Mouse (Mus musculus) cerebellum, postnatal 14 days (tissue): ENCODE data around the gene Idh1.

ENCODE experiments used
- DNase-seq, 2 experiments: peaks; one replicate each; pipeline ENCODE4 v3.0.0; 2021; ENCODE audit warnings: mixed read lengths in 2 of 2

Gene Idh1

DNA sequence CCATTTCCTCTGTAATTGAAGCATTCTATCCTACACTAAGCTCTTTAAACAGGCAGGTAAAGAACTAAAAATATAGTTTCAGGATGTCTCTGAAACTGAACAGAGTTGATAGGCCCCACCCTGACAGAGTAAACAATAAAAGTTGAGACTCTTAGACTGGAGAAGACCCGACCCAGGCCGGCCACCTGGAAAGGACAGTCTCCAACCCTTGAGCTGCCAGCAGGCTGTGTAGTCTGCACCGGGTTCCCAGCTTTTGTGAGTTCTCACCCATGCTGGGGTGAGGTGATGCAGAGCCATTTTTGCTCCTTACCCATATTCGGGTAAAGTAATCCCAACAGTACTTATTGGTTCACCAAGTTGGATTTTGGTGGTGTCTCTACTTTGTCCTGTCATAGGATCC lies 10.1 kb downstream of the Idh1 start:
- DNase-seq: no peak

DNA sequence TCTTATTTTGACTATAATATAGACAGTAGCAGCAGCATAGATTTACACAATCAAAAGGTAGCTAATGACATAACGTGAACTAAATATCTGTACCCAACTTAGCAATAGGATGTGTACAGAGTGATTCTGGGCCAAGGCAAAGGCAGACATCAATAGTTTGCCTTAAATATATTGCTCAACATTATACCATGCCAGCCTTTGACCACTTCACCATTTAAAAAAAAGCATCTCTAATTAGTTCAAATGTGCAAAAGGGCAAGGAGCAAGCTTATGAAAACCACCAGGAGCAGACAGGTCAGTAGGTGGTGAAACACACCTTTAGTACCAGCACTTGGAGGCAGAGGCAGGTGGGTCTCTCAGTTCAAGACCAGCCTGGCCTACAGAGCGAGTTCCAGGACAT lies 12.6 kb downstream of the Idh1 start:
- no peak for DNase-seq

DNA sequence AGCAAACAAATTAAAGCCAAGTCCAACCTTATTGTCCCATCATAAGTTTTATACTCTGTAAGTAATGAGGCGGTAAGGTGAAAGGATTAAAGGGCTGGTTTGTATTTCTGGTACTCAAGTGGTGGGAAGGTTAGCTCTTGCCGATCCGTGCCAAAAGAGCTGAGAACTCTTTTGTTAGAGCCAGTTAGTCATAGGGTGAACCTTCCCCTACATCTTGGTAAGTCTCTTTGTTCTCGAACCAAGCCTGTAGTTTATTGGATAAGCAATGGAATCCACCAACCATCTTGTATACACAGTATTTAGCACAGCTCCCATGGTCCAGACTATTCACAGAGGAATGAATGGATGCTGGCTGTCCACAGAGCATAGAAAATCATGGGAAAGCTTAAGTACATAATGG lies 14.7 kb downstream of the Idh1 start:
- DNase-seq: no peak

DNA sequence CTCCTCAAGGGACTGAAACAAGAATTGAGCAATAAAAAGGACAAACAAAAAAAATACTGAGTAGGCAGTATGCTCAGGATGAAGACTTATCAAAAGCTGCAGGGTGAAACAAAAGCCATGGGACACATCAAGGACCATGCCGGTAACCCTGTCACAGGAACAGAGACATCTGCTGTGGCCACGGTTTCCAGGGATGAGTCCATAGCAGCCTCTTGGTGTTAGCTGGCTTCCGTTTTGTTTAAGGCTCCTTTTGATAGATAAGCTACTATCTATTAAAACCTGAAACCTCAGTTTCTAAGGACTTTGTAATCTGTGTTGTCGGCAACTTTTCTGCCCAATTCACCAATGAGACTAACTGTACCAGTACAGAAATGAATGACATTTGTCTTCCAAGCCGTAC lies 16.4 kb downstream of the Idh1 start:
- no peak for DNase-seq

DNA sequence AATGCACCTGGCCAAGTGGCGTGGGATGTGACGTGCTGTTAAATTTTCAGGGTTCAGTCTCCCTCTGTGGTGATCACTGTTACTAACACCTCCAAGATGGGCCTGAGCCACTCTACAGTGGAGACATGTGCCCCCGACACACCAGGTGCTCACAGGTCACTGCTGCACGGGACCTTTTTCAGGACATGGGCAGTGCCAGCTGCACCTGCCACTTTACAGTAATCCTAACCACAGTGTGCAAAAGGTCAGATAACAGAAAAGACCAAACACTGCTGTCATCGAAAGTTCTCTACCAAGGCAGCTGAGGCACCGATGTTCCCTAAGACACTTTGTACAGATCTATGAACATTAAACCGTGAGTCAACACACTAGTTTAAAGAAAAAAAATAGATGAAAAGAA lies 16.8 kb downstream of the Idh1 start:
- no peak for DNase-seq

DNA sequence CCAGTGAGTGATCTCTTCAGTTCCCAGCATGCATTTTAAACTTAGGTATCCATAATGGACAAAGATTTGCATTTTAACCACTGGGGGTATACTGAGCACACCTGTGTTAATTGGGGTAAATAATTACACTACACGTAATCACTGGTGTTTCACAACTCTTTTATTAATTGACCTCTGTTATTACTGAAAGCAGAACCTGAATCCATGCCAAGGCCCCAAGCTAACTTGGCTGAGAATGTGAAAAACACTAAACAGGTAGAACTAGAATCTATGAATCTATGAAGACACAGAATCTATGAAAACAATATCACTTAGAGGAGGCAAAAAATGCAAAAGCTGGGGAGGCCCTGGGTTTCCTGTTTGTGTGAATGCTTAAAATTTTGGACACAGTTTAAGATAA lies 18.8 kb downstream of the Idh1 start:
- DNase-seq: no peak

DNA sequence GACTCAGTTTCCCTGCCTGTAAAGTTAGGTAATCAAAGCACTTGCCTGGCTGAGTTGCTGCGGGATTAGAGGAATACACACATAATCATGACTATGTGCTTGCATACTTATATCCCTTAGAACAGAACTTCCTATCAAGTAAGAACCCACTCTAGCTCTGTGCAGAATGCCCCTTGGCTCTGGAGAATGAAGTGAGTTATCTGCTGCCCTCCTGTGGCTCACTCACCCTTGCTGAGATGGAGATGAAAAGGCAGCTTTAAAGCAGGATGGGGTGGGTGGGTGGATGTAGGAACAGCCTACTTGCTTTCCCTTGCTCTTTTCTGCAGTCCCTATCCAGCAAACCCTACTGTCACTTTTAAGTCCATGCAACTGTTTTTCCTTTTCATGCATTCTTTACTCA lies 24.1 kb downstream of the Idh1 start:
- no peak for DNase-seq

DNA sequence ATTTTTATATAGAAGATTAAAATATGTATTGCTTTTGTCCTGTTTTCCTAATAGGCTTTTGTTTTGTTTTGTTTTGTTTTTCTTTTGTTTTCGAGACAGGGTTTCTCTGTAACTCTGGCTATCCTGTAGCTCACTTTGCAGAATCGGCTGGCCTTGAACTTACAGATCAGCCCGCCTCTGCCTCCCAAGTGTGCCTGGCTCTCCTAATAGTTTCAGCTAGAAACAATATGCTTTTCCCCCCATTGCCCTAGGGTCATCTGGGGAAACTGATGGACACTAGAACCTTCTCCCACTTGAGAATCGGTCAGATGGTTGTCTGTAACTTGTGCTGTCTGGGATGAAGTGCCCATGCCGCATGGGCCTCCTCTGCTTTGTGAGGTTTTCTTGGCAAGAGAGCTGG lies 30.2 kb downstream of the Idh1 start:
- no peak for DNase-seq

DNA sequence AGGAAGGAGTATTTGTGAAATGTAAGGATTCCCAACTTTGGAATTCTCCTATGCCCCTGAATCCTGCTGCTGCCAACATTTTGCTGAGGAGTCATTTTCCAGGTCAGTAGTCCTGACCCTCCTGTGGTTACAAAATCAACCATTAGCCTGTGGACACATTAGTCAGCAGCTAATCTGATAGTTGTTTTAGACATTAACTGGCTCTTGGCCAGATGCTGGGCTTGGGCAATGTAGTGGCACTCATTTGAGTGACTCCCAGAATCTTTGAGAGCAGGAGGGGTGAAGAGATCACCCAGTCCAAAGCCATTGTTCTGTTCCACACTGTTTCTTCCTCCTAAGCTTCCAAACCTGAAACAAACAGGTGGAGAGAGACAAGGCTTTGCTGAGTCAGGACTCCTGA lies 31.5 kb downstream of the Idh1 start:
- no peak for DNase-seq

DNA sequence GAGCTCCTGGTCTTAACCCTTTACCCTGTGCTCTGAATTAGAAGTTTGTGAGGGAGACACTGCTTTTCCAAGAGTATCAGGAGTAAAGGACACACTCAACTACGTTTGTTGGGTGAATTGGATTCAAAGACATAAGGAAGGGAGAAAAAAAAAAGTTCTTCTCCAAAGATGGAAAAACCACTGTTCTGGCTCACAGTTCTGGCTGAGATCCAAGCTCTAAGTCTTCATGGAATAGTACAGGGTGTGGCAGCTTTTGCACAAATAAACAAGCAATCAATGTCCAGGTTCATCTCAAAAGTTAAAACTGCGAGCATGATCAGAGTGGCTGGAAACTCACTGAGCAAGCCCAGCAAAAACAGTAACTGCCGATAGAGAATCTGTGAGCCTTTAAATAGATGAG lies 38.3 kb downstream of the Idh1 start:
- DNase-seq: no peak

DNA sequence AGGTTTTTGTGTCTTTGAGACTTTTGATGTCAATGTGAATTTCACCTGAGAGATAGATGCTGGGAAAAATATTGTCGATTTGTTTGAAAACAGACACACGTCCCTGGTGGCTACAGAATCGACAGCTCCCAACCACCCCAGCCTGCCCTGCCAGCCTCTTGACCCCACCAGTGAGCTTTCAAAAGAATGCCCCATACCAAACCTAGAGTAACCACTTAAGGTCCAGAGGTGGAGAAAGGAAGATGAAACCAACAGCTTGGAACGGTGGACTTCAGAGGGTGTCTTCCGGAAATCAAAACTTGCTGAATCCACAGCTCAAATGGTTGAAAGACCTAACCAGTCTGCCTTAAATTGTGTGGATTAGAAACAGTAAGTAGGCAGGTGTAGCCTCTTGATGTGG lies 39.0 kb downstream of the Idh1 start:
- no peak for DNase-seq

DNA sequence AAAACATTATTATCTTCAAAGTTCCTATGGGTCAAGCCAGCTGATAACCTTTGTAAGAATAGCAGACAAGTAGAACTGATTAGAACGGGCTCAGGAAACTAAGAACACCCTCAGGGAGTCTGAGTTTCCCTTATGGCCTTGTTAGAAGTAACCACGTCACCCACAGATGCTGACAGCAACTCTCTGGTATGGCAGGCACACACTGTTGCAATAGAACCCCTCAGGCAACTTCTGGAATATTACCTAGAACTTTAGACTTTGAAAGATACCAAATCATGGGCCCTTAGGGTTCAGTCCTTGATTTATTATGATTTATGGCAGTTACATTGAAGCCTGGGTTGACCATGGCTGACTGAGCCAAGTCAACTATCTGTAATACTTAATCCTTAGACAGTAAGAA lies 39.7 kb downstream of the Idh1 start:
- DNase-seq: no peak

DNA sequence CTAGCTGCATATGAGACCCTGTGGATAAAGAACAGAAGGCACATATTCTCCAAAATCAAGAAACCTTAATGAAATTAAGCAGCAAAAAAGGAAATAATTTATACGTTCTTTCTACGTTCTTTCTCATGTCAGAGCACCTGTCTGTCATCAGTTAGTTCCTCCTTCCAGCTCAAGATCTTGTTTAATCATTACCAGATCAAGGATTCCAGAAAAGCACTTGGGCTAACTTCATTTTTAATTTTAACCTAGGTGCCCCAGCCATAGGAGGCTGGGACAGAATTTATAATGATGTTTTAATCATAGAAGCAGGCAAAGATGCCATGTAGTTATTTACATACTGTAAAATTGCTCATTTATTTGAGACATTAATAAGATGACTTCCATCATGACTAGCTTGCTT lies 41.5 kb downstream of the Idh1 start:
- no peak for DNase-seq

DNA sequence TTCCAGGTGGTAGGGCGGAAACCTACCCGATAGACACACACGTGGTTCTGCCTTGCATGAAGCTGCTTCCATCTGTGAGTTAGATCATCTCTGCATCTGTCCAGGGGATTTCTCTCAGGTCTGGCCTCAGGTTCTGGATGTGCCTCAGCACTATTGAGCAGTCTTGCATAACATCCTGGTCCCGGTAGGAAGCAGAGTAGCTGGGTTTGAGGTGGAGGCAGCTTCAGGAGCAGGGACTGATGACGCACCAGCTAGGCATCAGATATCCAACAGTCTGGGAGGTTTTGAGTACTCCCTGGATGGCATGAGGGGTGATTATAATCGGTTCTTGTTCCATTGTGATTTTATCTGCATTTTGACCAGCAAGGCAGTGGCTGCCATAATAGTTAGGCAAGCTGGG lies 48.7 kb downstream of the Idh1 start:
- no peak for DNase-seq

DNA sequence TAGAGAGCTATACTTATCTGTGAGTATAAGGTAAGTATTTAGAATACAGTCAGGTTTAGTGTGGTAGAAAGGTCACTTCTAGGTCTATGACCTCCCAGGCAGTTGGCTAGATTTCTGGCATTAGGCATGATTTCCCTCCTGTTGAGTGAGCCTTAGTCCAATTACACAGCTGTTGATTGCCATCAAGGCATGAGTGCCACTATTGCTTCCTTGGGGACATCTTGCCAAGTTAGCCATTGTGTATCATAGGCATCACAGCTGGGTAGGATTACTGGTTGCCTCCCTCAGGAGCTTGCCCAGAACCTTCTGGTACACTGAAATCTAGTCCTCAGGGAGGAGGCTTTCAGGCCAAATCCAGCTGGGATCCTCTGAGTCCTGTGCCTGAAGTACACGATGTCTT lies 53.5 kb downstream of the Idh1 start:
- no peak for DNase-seq

DNA sequence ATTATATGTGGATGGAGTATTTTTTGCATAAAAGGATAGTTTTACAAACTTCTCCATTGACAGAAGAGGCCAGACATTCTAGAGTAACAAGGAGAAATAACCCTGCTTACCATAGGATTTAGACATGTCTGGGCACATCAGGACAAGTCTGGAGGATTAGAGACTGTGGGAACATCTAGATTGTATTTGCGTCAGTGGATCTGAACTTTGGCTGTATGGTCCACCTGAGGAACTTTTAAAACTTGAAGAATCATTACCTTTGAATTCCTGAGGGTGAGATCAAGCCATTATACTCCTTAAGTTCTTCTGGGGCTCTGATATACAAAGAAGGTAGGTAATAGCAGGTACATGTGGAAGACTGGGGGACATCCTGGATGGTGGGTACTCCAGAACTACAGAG lies 54.6 kb downstream of the Idh1 start:
- DNase-seq: no peak

DNA sequence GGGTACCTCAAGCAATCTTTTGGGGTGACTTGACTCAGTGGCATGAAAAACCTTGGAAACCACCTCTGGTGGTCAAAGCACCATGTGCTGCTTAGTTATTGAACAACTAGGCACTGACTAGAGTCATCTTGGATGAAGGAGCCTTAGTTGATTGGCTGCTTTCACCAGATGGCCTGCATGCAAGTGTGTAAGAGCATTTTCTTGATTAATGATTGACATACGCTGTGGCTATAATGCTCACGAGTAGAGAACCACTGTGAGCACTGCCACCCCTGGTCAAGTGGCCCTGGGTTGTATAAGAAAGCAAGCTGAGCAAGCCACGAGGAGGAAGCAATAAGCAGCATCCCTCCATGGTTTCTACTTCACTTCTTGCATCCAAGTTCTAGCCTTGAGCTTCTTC lies 56.1 kb downstream of the Idh1 start:
- DNase-seq: no peak

DNA sequence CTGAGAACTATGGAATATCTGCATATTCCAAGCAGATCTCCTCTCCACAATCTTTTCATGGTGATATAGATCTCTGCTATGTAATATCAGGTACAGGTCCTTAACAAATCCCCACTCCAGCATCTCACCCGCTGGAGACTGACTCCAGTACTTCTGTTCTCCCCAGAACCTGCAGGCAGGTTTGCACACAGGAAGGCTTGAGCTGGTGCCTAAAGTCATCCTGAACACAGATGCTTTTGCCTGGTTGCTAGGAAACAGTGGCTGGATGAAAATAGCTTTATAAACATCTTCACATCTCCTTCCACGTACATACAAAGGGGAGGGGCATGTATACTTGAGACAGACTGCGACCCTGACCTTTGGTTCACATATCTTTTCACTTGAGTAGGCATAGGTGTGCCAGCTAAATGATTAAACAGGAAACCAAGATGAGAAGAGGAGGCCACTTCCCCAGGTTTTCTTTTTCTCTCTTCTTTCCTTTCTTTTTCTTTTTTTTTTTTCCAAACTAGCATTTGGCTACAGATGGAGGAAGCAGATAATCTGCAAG lies 56.6 kb downstream of the Idh1 start:
- no peak for DNase-seq

DNA sequence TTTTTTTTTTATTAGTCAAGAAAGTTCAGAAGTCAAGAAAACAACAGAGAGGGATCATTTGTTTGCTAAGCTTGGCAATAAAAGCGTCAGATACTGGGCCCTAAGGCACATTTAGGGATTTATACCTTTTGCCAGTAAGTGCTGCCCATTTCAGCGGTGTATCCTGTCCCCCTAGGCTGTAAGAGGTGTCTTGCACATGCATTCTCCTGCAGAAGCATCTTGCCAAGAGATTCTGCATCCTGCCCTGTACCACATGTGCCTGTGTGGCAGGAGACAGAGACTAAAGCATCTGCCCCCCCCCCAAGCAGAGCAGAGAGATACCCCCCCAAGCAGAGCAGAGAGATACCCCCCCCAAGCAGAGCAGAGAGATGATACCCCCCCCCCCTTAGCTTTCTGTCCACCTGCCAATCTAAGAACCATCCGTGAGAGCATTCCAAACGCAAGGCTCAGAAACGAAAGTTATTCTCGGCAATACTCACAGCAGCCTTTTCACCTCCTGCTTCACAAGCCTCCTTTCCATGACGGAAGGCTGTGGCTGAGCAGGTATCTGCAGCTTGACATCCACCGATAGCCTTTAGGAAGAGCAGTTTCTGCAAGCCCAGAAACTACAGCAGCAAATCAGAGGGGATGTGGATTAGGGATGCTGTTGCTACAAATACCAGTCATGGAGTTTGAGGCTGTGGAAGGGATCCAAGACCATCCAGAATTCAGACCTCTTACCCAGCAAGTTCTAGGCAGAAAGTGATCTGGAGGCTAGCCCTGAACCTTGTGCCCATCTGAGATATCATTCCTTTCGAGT lies 63.5 kb downstream of the Idh1 start, which contains the start of gene D630023F18Rik:
TSS of gene D630023F18Rik (minus strand) at position 641 of the 799 bp plus-strand sequence.
- peak; percentile 42 to 59 for DNase-seq

DNA sequence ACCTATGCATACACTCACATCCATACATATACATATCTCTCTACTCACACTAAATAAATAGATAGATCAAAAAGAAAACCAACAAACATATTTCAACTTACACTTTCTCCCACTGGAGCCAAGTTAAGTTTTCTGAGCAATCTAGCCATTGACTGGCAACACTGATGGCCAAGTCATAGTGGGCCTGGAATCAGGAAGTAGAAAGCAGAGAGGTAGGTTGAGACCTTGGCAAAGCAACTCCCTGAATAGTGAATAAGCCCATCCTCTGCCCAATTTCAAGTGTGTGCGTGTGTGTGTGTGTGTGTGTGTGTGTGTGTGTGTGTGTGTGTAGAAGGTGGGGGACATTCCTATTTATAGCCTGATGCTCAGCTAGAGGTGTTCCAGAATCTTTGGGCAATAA lies 66.9 kb downstream of the Idh1 start, which contains the start of gene Gm28845:
TSS of gene Gm28845 (minus strand) at position 121 of the 400 bp plus-strand sequence.
- DNase-seq: no peak

DNA sequence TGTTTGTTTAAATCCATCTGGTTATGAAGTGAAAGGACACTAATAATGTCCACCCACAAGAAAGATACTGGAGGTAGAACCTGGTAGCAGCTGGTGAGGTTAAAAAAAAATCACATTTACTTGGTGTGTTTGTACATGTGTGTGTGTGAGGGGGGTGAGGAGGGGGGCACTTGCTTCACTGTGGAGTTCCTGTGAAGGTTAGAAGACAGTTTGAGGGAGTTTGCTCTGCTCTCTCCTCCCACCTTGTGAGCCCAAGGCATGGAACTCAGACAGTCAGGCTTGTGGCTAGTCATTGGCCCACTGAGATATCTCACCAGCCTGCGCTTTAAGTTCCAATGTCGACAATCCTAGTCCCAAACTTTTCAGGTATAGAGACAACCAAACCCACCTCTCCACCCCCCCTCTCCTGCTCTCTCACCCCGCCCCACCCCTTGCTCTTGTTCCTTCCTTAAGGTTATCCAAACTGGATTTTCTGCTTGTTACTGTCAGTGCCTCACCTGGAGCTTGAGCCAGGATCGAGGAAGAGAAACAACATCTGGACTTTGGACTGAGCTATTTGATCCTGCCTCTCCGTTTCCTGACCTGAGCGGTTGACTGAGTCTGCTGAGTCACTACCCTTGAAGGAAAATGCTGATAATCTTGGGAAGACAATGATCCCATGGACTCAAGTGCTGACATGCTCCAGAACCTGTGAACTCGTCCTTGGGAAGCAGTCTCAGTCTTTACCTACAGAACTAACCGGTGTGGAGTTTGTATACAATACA lies 68.0 kb downstream of the Idh1 start:
- DNase-seq: no peak

DNA sequence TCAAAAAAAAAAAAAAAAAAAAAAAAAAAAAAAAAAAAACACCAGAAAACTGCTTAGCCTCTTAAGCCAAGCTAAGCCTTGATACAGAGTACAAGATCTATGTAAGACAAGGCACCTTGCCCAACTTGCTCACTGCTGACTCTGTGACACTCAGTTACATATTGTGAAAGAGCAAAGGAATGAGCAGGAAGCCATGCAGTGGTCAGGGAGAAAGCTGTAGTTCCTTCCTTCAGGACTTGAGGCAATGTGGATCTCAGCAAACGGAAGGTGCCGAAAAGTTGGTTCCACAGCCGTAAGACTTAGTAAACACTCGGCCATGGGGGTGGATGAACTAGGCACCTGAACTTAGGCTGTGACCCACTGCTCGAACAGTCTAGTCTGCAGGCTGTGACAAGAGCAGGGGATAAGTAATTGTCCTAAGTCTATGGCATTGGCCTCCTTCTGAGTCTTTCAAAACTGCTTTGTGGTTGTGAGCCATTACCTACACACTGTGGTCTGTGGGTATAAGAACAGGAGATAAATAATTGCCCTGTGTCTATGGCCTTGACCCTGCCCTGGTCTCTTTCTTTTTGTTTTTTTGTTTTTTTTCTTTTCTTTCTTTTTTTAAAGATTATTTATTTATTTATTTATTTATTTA lies 72.6 kb downstream of the Idh1 start:
- no peak for DNase-seq

DNA sequence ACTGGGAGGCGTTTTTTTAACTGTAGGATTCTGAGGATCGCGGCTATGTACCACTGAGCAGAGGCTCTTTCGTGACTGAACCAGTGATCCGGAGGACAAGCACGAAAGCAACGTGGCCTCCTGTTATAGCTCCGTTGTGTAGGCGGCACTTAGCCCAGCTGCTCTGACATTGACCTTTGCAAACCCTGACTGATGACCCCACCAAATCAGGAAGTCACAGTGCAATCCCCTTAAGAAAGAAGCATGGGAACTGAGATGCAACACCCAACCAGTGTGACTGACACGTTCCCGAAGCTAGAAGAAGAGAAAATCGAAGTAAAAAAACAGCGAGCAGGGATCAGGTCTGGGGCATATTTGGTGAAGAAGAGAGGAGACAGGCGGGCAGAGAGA lies 73.5 kb downstream of the Idh1 start:
- DNase-seq: peak in 1 of 2 experiments; percentile 1
